Mouse (Mus musculus) MEL (cell line): ENCODE data around the gene Foxr1.

Experiments
- KAT2A ChIP-seq: conservative IDR thresholded peaks from 2 replicates; pipeline ENCODE4 v1.6.1; 2012; ENCODE audit warnings: low read depth, low read length, improper control_type of control experiment, inconsistent platforms
- UBTF ChIP-seq: IDR thresholded peaks from 2 replicates; pipeline ENCODE4 v1.6.1; 2012; ENCODE audit warnings: low read depth, mild to moderate bottlenecking, inconsistent platforms, low read length, improper control_type of control experiment, moderate library complexity, borderline replicate concordance; ENCODE audit not compliant: insufficient read depth

- no peak for TF ChIP-seq KAT2A
- no peak for TF ChIP-seq UBTF
Measured at GRCm38 (mm10) chr9:44389273-44389672, 51.7 kb downstream of the Foxr1 start.
